Comparison of ENCODE assay signal across 8 mouse cellular contexts in the genomic region with DNA sequence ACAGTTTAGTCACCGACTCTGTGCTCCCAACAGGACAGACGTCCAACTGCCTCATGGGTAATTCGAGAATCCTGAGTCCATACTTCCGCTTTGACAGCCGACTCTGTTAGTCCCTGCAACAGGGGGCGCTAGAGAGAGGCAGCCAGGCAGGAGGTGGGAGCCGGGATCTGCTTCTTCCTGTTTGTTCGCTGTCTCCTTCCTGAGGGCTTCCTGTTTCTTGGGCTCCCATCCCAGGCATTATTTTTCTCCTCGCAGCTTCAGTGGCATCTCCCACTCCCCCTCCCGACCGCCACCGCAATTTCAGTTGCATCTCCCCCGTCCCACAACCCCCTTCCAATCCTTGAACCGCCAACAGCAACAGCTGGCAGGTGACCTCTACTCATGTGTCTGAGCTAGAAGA.
DNase-seq lines count a peak whose midpoint lies in the region; ATAC-seq and TF ChIP-seq lines count a peak whose summit lies in the region.

No protein-coding gene starts in this region.

- no peaks in the 10 kb centered on the region for H3K9me3 ChIP-seq in midbrain, postnatal 0 days (ENCODE audit: low read length)
- H3K9me3 ChIP-seq in midbrain, embryonic 10.5 days (replicated peaks), result peaks cover 7% of the 10 kb centered on the region; the same call in 1 of the 2 replicates
- H3K9me3 ChIP-seq in heart, embryonic 15.5 days (replicated peaks), result no peaks in the 10 kb centered on the region

- H3K36me3 ChIP-seq in midbrain, postnatal 0 days (ENCODE audit: insufficient read depth, low read length), result no peaks in the 10 kb centered on the region
- H3K36me3 ChIP-seq in midbrain, embryonic 10.5 days, result no peaks in the 10 kb centered on the region
- H3K36me3 ChIP-seq in heart, embryonic 15.5 days, result no peaks in the 10 kb centered on the region
- H3K36me3 ChIP-seq in liver, adult 2 months (ENCODE audit: control insufficient read depth, insufficient read depth, low read length), result no peaks in the 10 kb centered on the region
- H3K36me3 ChIP-seq in spleen, adult 2 months (ENCODE audit: control insufficient read depth, insufficient read depth, low read length), result no peaks in the 10 kb centered on the region

- H3K4me2 ChIP-seq in midbrain, postnatal 0 days (ENCODE audit: low read depth, low read length, poor library complexity, severe bottlenecking), result no peak overlapping the region
- no peak overlapping the region for H3K4me2 ChIP-seq in heart, embryonic 15.5 days

- DNase-seq in midbrain, postnatal 0 days (ENCODE audit: low spot score), result no peak
- DNase-seq in midbrain, embryonic 10.5 days (ENCODE audit: low spot score), result no peak
- peak; percentile 44 for DNase-seq in embryo, embryonic 10 days (ENCODE audit: low spot score)
- DNase-seq in liver, adult 2 months (ENCODE audit: extremely low read depth, low read depth, low spot score), result peak; percentile 14
- DNase-seq in spleen, adult 2 months (ENCODE audit: low read depth in 1 of 2, low spot score in 2 of 2), result peak in 1 of 2 experiments; percentile 16
- DNase-seq in urinary bladder, postnatal 10 days (ENCODE audit: low spot score), result no peak
- DNase-seq in right cerebral cortex, adult 18-20 months, result no peak

- H3K27me3 ChIP-seq in midbrain, postnatal 0 days (ENCODE audit: insufficient read depth, low read length), result no peaks in the 10 kb centered on the region
- H3K27me3 ChIP-seq in midbrain, embryonic 10.5 days (ENCODE audit: low read depth, poor library complexity, severe bottlenecking), result no peaks in the 10 kb centered on the region
- no peaks in the 10 kb centered on the region for H3K27me3 ChIP-seq in heart, embryonic 15.5 days
- H3K27me3 ChIP-seq in liver, adult 2 months (ENCODE audit: control insufficient read depth, insufficient read depth, low read length), result no peaks in the 10 kb centered on the region
- H3K27me3 ChIP-seq in spleen, adult 2 months (ENCODE audit: control insufficient read depth, insufficient read depth, low read length), result no peaks in the 10 kb centered on the region

- TF ChIP-seq CTCF in midbrain, postnatal 0 days (IDR thresholded peaks at IDR 0.05), result peak; percentile 47
- TF ChIP-seq CTCF in liver, adult 2 months (IDR thresholded peaks at IDR 0.05; ENCODE audit: low read depth, low read length), result peak; percentile 75
- TF ChIP-seq CTCF in spleen, adult 2 months (IDR thresholded peaks at IDR 0.05; ENCODE audit: extremely low read depth, insufficient read depth, insufficient read length, insufficient replicate concordance), result peak; percentile 24; the same call in 1 of the 2 replicates

- H3K4me3 ChIP-seq in midbrain, postnatal 0 days (ENCODE audit: low read depth, low read length), result no peak overlapping the region
- H3K4me3 ChIP-seq in midbrain, embryonic 10.5 days, result no peak overlapping the region
- H3K4me3 ChIP-seq in heart, embryonic 15.5 days, result no peak overlapping the region
- no peak overlapping the region for H3K4me3 ChIP-seq in liver, adult 2 months (ENCODE audit: insufficient read depth, low read depth, low read length)
- H3K4me3 ChIP-seq in spleen, adult 2 months (ENCODE audit: extremely low read depth, insufficient read depth, insufficient read length), result no peak overlapping the region

- no peak overlapping the region for H3K27ac ChIP-seq in midbrain, postnatal 0 days (ENCODE audit: low read depth, low read length)
- no peak overlapping the region for H3K27ac ChIP-seq in midbrain, embryonic 10.5 days (replicated peaks)
- H3K27ac ChIP-seq in heart, embryonic 15.5 days, result peak overlapping the region; percentile 61
- peak overlapping the region; percentile 80 for H3K27ac ChIP-seq in liver, adult 2 months (replicated peaks; ENCODE audit: insufficient read depth, low read depth, low read length)
- no peak overlapping the region for H3K27ac ChIP-seq in spleen, adult 2 months (ENCODE audit: insufficient read depth, low read length)

- H3K9ac ChIP-seq in midbrain, postnatal 0 days (replicated peaks; ENCODE audit: low read length, poor library complexity, severe bottlenecking), result no peak overlapping the region
- no peak overlapping the region for H3K9ac ChIP-seq in heart, embryonic 15.5 days
- peak overlapping the region; percentile 46; the same call in 1 of the 2 replicates for H3K9ac ChIP-seq in liver, adult 2 months (ENCODE audit: low read depth, low read length)

- WGBS in midbrain, postnatal 0 days, result 79% methylated on average over 14 of the region's 14 CpGs
- WGBS in midbrain, embryonic 10.5 days, result 76% methylated on average over 14 of the region's 14 CpGs
- 61% methylated on average over 14 of the region's 14 CpGs for WGBS in heart, embryonic 15.5 days
- WGBS in liver, adult 2 months, result 68% methylated on average over 14 of the region's 14 CpGs
- 67% methylated on average over 14 of the region's 14 CpGs for WGBS in spleen, adult 2 months

- 0 out of 2 replicates have a peak, but pooled peaks cover 3% of the 10 kb centered on the region for H3K4me1 ChIP-seq in midbrain, postnatal 0 days (ENCODE audit: insufficient read depth, low read length)
- peaks cover 19% of the 10 kb centered on the region for H3K4me1 ChIP-seq in midbrain, embryonic 10.5 days
- peaks cover 16% of the 10 kb centered on the region for H3K4me1 ChIP-seq in heart, embryonic 15.5 days (replicated peaks)
- H3K4me1 ChIP-seq in liver, adult 2 months (ENCODE audit: control insufficient read depth, insufficient read depth, low read length), result no peaks in the 10 kb centered on the region
- H3K4me1 ChIP-seq in spleen, adult 2 months (ENCODE audit: control insufficient read depth, insufficient read depth, insufficient read length), result no peaks in the 10 kb centered on the region; the same call in 1 of the 2 replicates

- no peak for TF ChIP-seq POLR2A in liver, adult 2 months (IDR thresholded peaks at IDR 0.05; ENCODE audit: extremely low read depth, insufficient read depth, low read length)
- no peak for TF ChIP-seq POLR2A in spleen, adult 2 months (IDR thresholded peaks at IDR 0.05; ENCODE audit: low read depth, low read length)

- H3K79me2 ChIP-seq in liver, adult 2 months (ENCODE audit: control insufficient read depth, insufficient read depth, low read length), result no peaks in the 10 kb centered on the region

- ATAC-seq in midbrain, postnatal 0 days (ENCODE audit: low FRiP score), result no peak
- ATAC-seq in heart, embryonic 15.5 days (replicated peaks; ENCODE audit: insufficient number of reproducible peaks, insufficient read depth, low FRiP score, low read depth), result no peak

Comparison
In these comparisons a context has a peak if more than half of its experiments do, and no peak if none do; other contexts are left out.
1. DNase-seq: peak in embryo, embryonic 10 days (single experiment) and liver, adult 2 months (single experiment); none in midbrain, postnatal 0 days (single experiment), midbrain, embryonic 10.5 days (single experiment), urinary bladder, postnatal 10 days (single experiment) and right cerebral cortex, adult 18-20 months (single experiment).
2. H3K27ac ChIP-seq: peak in heart, embryonic 15.5 days (single experiment) and liver, adult 2 months (single experiment); none in midbrain, postnatal 0 days (single experiment), midbrain, embryonic 10.5 days (single experiment) and spleen, adult 2 months (single experiment).
3. CTCF ChIP-seq: peak in every context shown above with its lines; median percentile 75 in liver, adult 2 months; 47 in midbrain, postnatal 0 days; 24 in spleen, adult 2 months.